Mouse (Mus musculus): ENCODE data around the gene Kcnk10. TPM values are rescaled to one million over a fixed set of nuclear protein-coding genes. Genes with fewer than 3 reads are reported as not detected.

Kcnk10 gene
- total and polyA plus RNA-seq, 2 experiments from 2014 or later, result 37.4 to 56.6 TPM

GRCm38 (mm10) chr12:98519866-98520567 lies 58.1 kb downstream of the Kcnk10 start:
- H3K36me3 ChIP-seq (ENCODE audit: insufficient read depth, low read length), result peaks cover 4% of the 10 kb centered on the region; the same call in 1 of the 2 replicates
- H3K9ac ChIP-seq (replicated peaks; ENCODE audit: low read length, poor library complexity, severe bottlenecking), result no peak overlapping the region
- H3K27ac ChIP-seq (ENCODE audit: low read depth, low read length), result no peak overlapping the region
- WGBS, result 59% methylated on average over 7 of the region's 7 CpGs
- no peaks in the 10 kb centered on the region for H3K27me3 ChIP-seq (ENCODE audit: insufficient read depth, low read length)
- H3K9me3 ChIP-seq (ENCODE audit: low read length), result no peaks in the 10 kb centered on the region
- no peak for TF ChIP-seq CTCF (IDR thresholded peaks at IDR 0.05)
- H3K4me2 ChIP-seq (ENCODE audit: low read depth, low read length, poor library complexity, severe bottlenecking), result no peak overlapping the region
- H3K4me3 ChIP-seq (ENCODE audit: low read depth, low read length), result no peak overlapping the region
- peaks cover 4% of the 10 kb centered on the region; the same call in 1 of the 2 replicates for H3K4me1 ChIP-seq (ENCODE audit: insufficient read depth, low read length)
- DNase-seq (ENCODE audit: low spot score) (peak; percentile 54), ATAC-seq (ENCODE audit: low FRiP score) (no peak)

DNA sequence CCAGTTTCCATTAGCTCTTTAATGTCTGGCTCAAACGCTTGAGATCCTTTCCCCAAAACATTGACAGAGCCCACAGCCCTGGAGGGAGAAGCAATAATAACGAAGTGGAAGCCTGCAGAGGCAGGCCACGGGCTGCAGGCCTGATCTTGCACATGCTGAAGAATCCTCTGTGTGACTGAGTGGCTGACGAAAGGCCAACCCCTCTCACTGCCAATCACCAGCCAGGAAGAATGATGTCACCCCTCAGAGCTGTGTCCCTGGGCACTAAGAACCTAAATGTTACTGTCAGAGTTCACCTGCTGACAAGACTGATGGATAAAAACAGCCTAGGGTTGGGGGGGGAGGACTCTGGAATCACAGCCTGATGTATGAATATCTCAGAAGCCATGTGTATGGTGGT lies 72.5 kb downstream of the Kcnk10 start:
- Histone ChIP-seq H3K27me3 (ENCODE audit: insufficient read depth, low read length) (no peaks in the 10 kb centered on the region), H3K9ac (replicated peaks; ENCODE audit: low read length, poor library complexity, severe bottlenecking) (no peak overlapping the region), H3K9me3 (ENCODE audit: low read length) (no peaks in the 10 kb centered on the region), H3K36me3 (ENCODE audit: insufficient read depth, low read length) (no peaks in the 10 kb centered on the region), H3K27ac (ENCODE audit: low read depth, low read length) (no peak overlapping the region), H3K4me2 (ENCODE audit: low read depth, low read length, poor library complexity, severe bottlenecking) (no peak overlapping the region), H3K4me3 (ENCODE audit: low read depth, low read length) (no peak overlapping the region), H3K4me1 (ENCODE audit: insufficient read depth, low read length) (no peaks in the 10 kb centered on the region; the same call in 1 of the 2 replicates)
- DNase-seq (ENCODE audit: low spot score) (no peak), ATAC-seq (ENCODE audit: low FRiP score) (no peak)
- WGBS, result 69% methylated on average over 4 of the region's 4 CpGs
- no peak for TF ChIP-seq CTCF (IDR thresholded peaks at IDR 0.05)

GRCm38 (mm10) chr12:98501528-98502280 lies 76.4 kb downstream of the Kcnk10 start:
- Histone ChIP-seq H3K4me1 (ENCODE audit: insufficient read depth, low read length) (no peaks in the 10 kb centered on the region; the same call in 1 of the 2 replicates), H3K4me2 (ENCODE audit: low read depth, low read length, poor library complexity, severe bottlenecking) (no peak overlapping the region), H3K27me3 (ENCODE audit: insufficient read depth, low read length) (no peaks in the 10 kb centered on the region), H3K4me3 (ENCODE audit: low read depth, low read length) (no peak overlapping the region), H3K27ac (ENCODE audit: low read depth, low read length) (0 out of 2 replicates have a peak overlapping the region, but pooled peaks have one; percentile 27), H3K9ac (replicated peaks; ENCODE audit: low read length, poor library complexity, severe bottlenecking) (no peak overlapping the region), H3K9me3 (ENCODE audit: low read length) (no peaks in the 10 kb centered on the region), H3K36me3 (ENCODE audit: insufficient read depth, low read length) (no peaks in the 10 kb centered on the region)
- 41% methylated on average over 11 of the region's 11 CpGs for WGBS
- no peak for DNase-seq (ENCODE audit: low spot score)
- ATAC-seq (ENCODE audit: low FRiP score), result peak; percentile 45; the same call in 1 of the 2 replicates
- TF ChIP-seq CTCF (IDR thresholded peaks at IDR 0.05), result no peak

- DNase-seq (ENCODE audit: low spot score) (no peak), ATAC-seq (ENCODE audit: low FRiP score) (no peak)
- no peak overlapping the region for H3K4me2 ChIP-seq (ENCODE audit: low read depth, low read length, poor library complexity, severe bottlenecking)
- H3K4me1 ChIP-seq (ENCODE audit: insufficient read depth, low read length), result no peaks in the 10 kb centered on the region; the same call in 1 of the 2 replicates
- no peaks in the 10 kb centered on the region for H3K27me3 ChIP-seq (ENCODE audit: insufficient read depth, low read length)
- no peak for TF ChIP-seq CTCF (IDR thresholded peaks at IDR 0.05)
- WGBS, result 76% methylated on average over 4 of the region's 4 CpGs
- 0 out of 2 replicates have a peak, but pooled peaks cover under 1% of the 10 kb centered on the region for H3K36me3 ChIP-seq (ENCODE audit: insufficient read depth, low read length)
- no peak overlapping the region for H3K4me3 ChIP-seq (ENCODE audit: low read depth, low read length)
- H3K9me3 ChIP-seq (ENCODE audit: low read length), result no peaks in the 10 kb centered on the region
- no peak overlapping the region for H3K27ac ChIP-seq (ENCODE audit: low read depth, low read length)
- H3K9ac ChIP-seq (replicated peaks; ENCODE audit: low read length, poor library complexity, severe bottlenecking), result no peak overlapping the region
These were observed 77.1 kb downstream of the Kcnk10 start for GRCm38 (mm10) chr12:98501045-98501444.

DNA sequence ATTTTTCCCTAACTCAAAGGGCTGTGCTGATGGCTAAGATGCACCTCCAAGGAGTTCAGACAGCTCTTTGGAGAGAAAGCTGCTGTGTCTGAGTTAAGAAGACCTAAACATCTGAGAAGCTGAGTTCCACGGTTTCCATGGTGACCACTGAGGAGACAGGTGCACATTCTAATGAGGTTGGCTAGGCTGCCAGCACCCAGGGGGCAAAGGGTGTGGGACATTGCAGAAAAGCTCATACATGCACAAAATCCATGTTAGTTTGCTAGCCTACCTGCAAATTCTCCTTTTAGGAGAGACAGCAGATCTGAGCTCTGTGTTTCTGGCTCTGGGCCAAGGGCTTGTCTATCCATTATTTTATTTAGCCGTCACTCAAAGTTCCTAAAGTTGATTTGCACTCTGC lies 96.7 kb downstream of the Kcnk10 start:
- no peak overlapping the region for H3K9ac ChIP-seq (replicated peaks; ENCODE audit: low read length, poor library complexity, severe bottlenecking)
- H3K4me2 ChIP-seq (ENCODE audit: low read depth, low read length, poor library complexity, severe bottlenecking), result no peak overlapping the region
- H3K27me3 ChIP-seq (ENCODE audit: insufficient read depth, low read length), result no peaks in the 10 kb centered on the region
- H3K27ac ChIP-seq (ENCODE audit: low read depth, low read length), result peak overlapping the region; percentile 59
- H3K36me3 ChIP-seq (ENCODE audit: insufficient read depth, low read length), result no peaks in the 10 kb centered on the region
- TF ChIP-seq CTCF (IDR thresholded peaks at IDR 0.05), result no peak
- ATAC-seq (ENCODE audit: low FRiP score), result peak; percentile 83; the same call in 1 of the 2 replicates
- H3K9me3 ChIP-seq (ENCODE audit: low read length), result no peaks in the 10 kb centered on the region
- DNase-seq (ENCODE audit: low spot score), result peak; percentile 70
- H3K4me1 ChIP-seq (ENCODE audit: insufficient read depth, low read length), result peaks cover 14% of the 10 kb centered on the region; the same call in 1 of the 2 replicates
- H3K4me3 ChIP-seq (ENCODE audit: low read depth, low read length), result no peak overlapping the region
- 31% methylated on average over 2 of the region's 2 CpGs for WGBS

- Histone ChIP-seq H3K9ac (replicated peaks; ENCODE audit: low read length, poor library complexity, severe bottlenecking) (no peak overlapping the region), H3K4me3 (ENCODE audit: low read depth, low read length) (no peak overlapping the region), H3K27ac (ENCODE audit: low read depth, low read length) (peak overlapping the region; percentile 59), H3K36me3 (ENCODE audit: insufficient read depth, low read length) (no peaks in the 10 kb centered on the region), H3K27me3 (ENCODE audit: insufficient read depth, low read length) (no peaks in the 10 kb centered on the region), H3K4me1 (ENCODE audit: insufficient read depth, low read length) (peaks cover 14% of the 10 kb centered on the region; the same call in 1 of the 2 replicates), H3K9me3 (ENCODE audit: low read length) (no peaks in the 10 kb centered on the region), H3K4me2 (ENCODE audit: low read depth, low read length, poor library complexity, severe bottlenecking) (no peak overlapping the region)
- WGBS, result 27% methylated on average over 5 of the region's 5 CpGs
- peak; percentile 54; the same call in 1 of the 2 replicates for ATAC-seq (ENCODE audit: low FRiP score)
- peak; percentile 6 for DNase-seq (ENCODE audit: low spot score)
- no peak for TF ChIP-seq CTCF (IDR thresholded peaks at IDR 0.05)
These were observed 97.1 kb downstream of the Kcnk10 start for GRCm38 (mm10) chr12:98481048-98481447.
